ENCODE assay signal across 8 mouse cellular contexts in genomic region chr5:146832769-146833448, GRCm38 (mm10). TPM values are rescaled to one million over a fixed set of nuclear protein-coding genes. Genes with fewer than 3 reads are reported as not detected.
DNase-seq lines count a peak whose midpoint lies in the region; ATAC-seq and TF ChIP-seq lines count a peak whose summit lies in the region.

Gene Rpl21, plus strand, starts transcription at chr5:146832890.

- peak; percentile 99 for ATAC-seq in frontal cortex, adult (ENCODE audit: low TSS enrichment)
- ATAC-seq in lung, postnatal 0 days = peak; percentile 98

- H3K4me2 ChIP-seq in lung, postnatal 0 days (replicated peaks; ENCODE audit: low read depth, low read length) = peak within 1 kb of the TSS; percentile 79

- DNase-seq in MN1 (ENCODE audit: low spot score) = peak; percentile 93
- peak; percentile 96 for DNase-seq in cerebellum, adult 9-10 months
- DNase-seq in hindbrain, embryonic 10.5 days (ENCODE audit: low spot score) = peak; percentile 94
- DNase-seq in layer of hippocampus, adult 9-11 months = peak; percentile 94
- peak; percentile 96 for DNase-seq in lung, postnatal 0 days (ENCODE audit: low spot score)
- peak; percentile 91 for DNase-seq in ovary, postnatal 14 days (ENCODE audit: low spot score)
- DNase-seq in thymus, postnatal 14 days = peak; percentile 92

- H3K4me1 ChIP-seq in hindbrain, embryonic 10.5 days (replicated peaks) = peaks cover 19% of the 10 kb centered on the region
- peaks cover 4% of the 10 kb centered on the region; the same call in 1 of the 2 replicates for H3K4me1 ChIP-seq in lung, postnatal 0 days (ENCODE audit: insufficient read depth, low read depth, low read length)

- peak within 1 kb of the TSS; percentile 97 for H3K4me3 ChIP-seq in hindbrain, embryonic 10.5 days
- peak within 1 kb of the TSS; percentile 73 for H3K4me3 ChIP-seq in lung, postnatal 0 days (ENCODE audit: low read depth, low read length)

- peaks cover 39% of the 10 kb centered on the region for H3K36me3 ChIP-seq in hindbrain, embryonic 10.5 days
- peaks cover 27% of the 10 kb centered on the region; the same call in 1 of the 2 replicates for H3K36me3 ChIP-seq in lung, postnatal 0 days (ENCODE audit: insufficient read depth, low read length)

- TF ChIP-seq EP300 in lung, postnatal 0 days (IDR thresholded peaks at IDR 0.05) = peak; percentile 93

- WGBS in hindbrain, embryonic 10.5 days = under 1% methylated on average over 60 of the region's 60 CpGs
- WGBS in lung, postnatal 0 days = under 1% methylated on average over 60 of the region's 60 CpGs

- no peak for TF ChIP-seq CTCF in lung, postnatal 0 days (IDR thresholded peaks at IDR 0.05)

- no peaks in the 10 kb centered on the region for H3K9me3 ChIP-seq in hindbrain, embryonic 10.5 days
- no peaks in the 10 kb centered on the region for H3K9me3 ChIP-seq in lung, postnatal 0 days (ENCODE audit: low read length)

- H3K27me3 ChIP-seq in hindbrain, embryonic 10.5 days (ENCODE audit: insufficient read depth, poor library complexity, severe bottlenecking) = no peaks in the 10 kb centered on the region
- H3K27me3 ChIP-seq in lung, postnatal 0 days (replicated peaks; ENCODE audit: insufficient read depth, low read length) = no peaks in the 10 kb centered on the region

- peak within 1 kb of the TSS; percentile 84 for H3K9ac ChIP-seq in lung, postnatal 0 days (replicated peaks; ENCODE audit: low read depth)

- H3K27ac ChIP-seq in hindbrain, embryonic 10.5 days = peak within 1 kb of the TSS; percentile 97
- H3K27ac ChIP-seq in lung, postnatal 0 days (ENCODE audit: low read length) = peak within 1 kb of the TSS; percentile 77

RNA-seq across cellular contexts. Expression of gene Rpl21, which starts in this region (rescaled TPM):
- 464 and 510 TPM in 2 replicates for polyA plus RNA-seq in hindbrain, embryonic 10.5 days (2016; fragmentation: Nextera tagmentation; extraction: Ambion mirVana)
- 474 and 489 TPM in 2 replicates for polyA plus RNA-seq in lung, postnatal 0 days (2015; fragmentation: Nextera tagmentation; extraction: Ambion mirVana)

Comparison
In these comparisons a context has a peak if more than half of its experiments do, and no peak if none do; other contexts are left out.
1. Peak in every context shown above with its lines: DNase-seq, ATAC-seq, H3K4me3 ChIP-seq and H3K27ac ChIP-seq.